Mouse (Mus musculus): ENCODE measurements around the gene Ring1.

The Ring1 gene

GRCm38 (mm10) chr17:33994959-33995358, 29.5 kb downstream of the Ring1 start:
- no peak for DNase-seq (ENCODE audit: low spot score in 2 of 2)

DNA sequence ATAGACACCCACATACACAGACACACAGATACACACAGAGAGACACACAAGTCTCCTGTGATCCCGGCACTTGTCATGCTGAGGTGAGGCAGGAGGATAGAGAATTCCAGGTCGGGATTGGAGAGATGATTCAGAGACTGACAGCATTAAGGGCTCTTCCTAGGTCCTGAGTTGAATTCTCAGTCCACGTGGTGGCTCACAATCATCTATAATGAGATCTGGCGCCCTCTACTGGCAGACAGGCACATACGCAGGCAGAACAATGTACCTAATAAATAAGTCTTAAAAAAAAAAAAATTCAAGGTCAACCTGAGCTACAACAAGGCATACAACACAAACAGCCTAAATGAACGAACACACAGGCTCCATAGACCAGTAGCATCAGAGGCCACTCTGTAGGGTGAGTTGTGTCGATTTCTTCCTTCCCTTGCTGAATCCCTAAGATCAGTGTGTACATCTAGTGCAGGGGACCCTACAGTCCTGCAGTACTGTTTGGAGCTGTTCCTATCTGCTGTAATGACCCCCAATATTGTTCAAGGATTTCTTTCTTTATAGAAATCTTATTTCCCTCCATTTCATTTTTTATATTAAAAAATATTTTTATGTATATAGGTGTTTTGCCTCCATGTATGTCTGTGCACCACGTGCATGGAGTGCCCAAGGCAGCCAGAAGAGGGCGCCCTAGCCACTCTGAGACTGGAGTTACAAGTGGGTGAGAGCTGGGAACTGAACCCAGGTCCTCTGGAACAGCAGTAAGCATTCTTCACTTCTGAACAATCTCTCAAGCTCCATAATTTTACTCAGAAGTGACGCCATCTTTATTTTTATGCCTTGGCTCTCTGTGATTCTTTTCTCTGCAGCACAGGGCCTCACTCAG, 32.5 kb downstream of the Ring1 start:
- DNase-seq (ENCODE audit: low spot score in 2 of 2), result peak; percentile 41 to 59

GRCm38 (mm10) chr17:33982136-33982535, 42.3 kb downstream of the Ring1 start:
- peak; percentile 49 to 69 for DNase-seq (ENCODE audit: low spot score in 2 of 2)

DNA sequence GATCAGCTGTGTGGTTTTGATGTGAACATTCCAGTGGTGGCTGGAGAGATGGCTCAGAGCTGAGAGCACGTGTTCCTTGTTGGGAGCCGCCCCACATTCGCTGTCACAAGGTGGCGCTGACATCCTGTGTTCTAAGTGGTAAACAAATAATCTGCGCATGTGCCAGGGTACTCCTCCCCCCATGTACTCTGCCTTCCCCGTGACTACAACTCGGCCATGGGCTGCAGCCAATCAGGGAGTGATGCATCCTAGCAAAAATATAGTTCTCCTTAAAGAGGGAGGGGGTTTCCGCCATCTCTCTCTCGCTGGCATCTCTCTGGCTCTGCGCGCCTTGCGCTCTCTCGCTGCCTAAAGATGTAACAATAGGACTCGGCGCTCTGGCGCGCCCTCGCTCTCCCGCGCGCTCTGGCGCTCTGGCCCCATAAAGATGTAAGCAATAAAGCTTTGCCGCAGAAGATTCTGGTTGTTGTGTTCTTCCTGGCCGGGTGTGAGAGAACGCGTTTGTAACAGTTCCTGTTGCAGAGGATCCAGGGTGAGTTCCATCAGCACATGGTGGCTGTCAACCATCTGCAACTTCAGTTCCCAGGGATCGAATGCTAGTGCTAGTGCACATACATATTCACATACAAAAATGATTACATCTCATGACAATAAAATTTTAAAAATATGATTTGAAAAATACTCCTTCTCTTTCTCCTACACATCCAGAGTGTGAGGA, 43.1 kb downstream of the Ring1 start:
- peak; percentile 87 to 92 for DNase-seq (ENCODE audit: low spot score in 2 of 2)

DNA sequence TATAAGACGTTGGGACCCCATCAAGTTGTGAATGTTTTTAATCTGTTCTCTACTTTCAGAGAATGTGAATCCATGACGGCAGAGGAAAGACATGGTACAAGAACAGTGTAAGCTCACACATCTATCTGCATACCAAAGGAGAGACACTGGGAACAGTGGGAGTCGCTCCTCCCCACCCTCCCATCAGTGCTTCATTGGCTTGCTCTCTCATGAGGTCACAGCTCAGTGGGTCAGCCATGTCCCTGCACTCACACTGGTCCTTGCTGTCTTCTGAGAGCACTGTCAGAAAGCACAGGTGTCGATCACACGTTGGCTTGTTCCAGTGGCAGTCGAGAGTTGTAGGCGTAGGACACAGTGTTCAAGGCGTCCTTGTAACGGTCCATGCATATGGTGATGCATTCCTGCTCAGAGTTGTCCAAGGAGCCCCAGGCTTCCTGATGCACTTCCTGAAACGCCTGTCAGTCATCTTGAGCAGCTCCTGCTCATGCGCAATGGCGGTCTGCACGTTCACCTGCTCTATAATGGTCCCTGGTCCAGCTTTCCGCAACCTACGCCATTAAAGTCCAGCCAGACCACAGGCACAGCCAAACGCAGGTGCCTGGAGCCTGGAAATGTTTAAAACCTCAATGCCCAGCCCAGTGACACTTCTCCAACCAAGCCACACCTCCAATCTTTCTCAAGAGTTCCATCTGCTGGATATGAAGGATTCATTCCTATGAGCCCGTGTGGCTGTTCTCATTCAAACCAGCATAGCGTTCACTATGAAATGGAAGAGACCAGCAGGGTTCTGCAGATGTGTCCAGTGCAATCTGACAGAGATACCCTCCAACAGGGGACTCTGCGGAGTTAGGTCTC, 44.1 kb downstream of the Ring1 start:
- DNase-seq (ENCODE audit: low spot score in 2 of 2), result no peak

DNA sequence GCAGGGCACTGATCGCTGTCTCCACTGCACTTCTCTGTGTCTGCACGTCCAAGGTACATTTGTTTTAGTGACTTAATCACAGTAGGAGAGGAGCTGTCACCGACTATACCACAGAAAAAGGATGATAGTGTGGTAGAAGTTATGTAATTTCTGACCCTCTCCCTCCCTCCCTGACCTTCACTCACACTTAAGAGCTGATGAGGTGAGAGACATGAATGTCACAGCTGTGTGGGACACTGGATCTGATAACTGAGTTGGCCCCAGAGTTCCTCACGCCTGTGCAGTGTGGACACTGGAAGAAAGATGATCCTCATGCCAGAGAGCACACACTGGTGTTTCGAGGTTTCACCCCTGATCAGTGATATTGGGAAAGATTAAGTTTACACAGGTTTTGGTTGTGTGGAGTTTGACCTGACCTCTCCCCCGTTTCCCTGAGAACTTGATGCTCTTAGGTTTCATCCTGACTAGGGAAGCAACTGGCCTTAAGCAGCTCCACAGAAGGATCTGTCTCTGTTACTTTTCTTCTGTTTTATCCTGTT, 44.9 kb downstream of the Ring1 start:
- DNase-seq (ENCODE audit: low spot score in 2 of 2), result no peak

DNA sequence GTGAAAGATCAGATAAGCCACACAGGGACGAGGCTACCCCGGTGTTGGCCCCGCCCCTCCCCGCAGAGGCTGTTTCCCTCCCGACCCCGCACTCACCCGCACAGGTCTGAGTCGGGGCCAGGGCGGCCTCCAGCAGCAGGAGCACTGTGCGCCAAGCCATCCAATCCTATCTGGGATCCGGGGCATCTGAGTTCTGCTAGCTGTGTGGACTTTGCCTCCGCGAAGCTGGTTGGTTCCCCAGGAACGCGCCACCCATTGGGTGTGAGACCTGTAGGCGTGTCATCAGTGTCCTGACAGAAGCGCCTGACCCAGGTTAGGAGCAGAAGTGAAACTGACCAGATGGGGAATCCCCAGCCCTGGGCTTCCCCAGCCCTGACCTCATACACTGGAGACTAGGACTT, 45.8 kb downstream of the Ring1 start:
- DNase-seq (ENCODE audit: low spot score in 2 of 2), result peak; percentile 93 to 94

- DNase-seq (ENCODE audit: low spot score in 2 of 2), result no peak
These were observed 46.5 kb downstream of the Ring1 start for GRCm38 (mm10) chr17:33977861-33978557.

DNA sequence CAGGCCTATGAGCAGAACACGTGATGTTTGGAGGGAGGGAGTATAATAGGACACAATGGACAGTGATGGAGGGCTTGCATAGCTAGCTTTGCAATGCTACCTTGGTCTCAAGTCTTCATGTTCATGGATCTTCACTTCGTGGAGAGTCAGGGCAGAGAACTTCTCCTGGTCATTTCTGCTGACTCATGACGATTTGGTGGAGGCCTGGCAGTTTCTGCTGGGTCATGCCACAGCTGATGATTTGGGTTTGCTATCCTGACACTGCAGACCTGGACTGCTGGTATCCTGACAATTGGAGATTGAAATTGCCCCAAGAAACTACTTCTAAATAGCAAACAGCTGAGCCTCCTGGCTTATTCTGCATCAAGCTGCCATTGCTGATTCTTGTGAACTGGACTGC, 50.9 kb downstream of the Ring1 start:
- no peak for DNase-seq (ENCODE audit: low spot score in 2 of 2)

DNA sequence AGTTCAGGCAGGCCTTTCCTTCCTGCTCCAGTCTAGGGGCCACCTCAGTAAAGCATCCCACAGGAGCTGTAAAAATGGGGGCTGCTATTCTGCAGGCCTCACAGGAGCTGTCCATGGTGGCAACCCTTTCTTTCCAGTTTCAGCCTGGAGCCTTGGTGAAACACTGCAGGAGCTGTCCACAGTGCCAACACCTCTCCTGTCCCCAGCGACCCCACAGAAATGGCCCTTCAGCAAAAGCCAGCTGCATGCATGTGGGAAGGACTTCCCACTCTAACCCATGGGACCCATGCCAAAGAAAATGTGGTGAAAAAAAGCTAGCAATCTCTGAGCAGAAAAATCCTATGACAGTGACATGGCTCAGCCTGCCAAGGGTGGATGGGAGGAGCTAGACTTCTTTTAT, 51.8 kb downstream of the Ring1 start:
- no peak for DNase-seq (ENCODE audit: low spot score in 2 of 2)
